Mouse (Mus musculus): ENCODE data around the gene Zcchc14.

Zcchc14 gene

GRCm38 (mm10) chr8:121585159-121585825 lies 67.4 kb downstream of the Zcchc14 start:
- DNase-seq (ENCODE audit: extremely low spot score) = peak; percentile 96

- no peak for DNase-seq (ENCODE audit: extremely low spot score)
These were observed 68.0 kb downstream of the Zcchc14 start for GRCm38 (mm10) chr8:121584730-121585129.

- no peak for DNase-seq (ENCODE audit: extremely low spot score)
These were observed 69.0 kb downstream of the Zcchc14 start for GRCm38 (mm10) chr8:121583653-121584052.

- DNase-seq (ENCODE audit: extremely low spot score) = no peak
These were observed 72.2 kb downstream of the Zcchc14 start for GRCm38 (mm10) chr8:121580465-121580864.

GRCm38 (mm10) chr8:121578676-121579451 lies 73.8 kb downstream of the Zcchc14 start, which contains the start of gene Fbxo31:
Fbxo31 (minus strand) TSS chr8:121578806.
- DNase-seq (ENCODE audit: extremely low spot score) = peak; percentile 99

GRCm38 (mm10) chr8:121577751-121578675 lies 74.7 kb downstream of the Zcchc14 start:
- DNase-seq (ENCODE audit: extremely low spot score) = peak; percentile 41

- DNase-seq (ENCODE audit: extremely low spot score) = no peak
These were observed 77.0 kb downstream of the Zcchc14 start for GRCm38 (mm10) chr8:121575661-121576060.

- no peak for DNase-seq (ENCODE audit: extremely low spot score)
These were observed 79.4 kb downstream of the Zcchc14 start for GRCm38 (mm10) chr8:121573275-121573674.

- DNase-seq (ENCODE audit: extremely low spot score) = no peak
These were observed 80.6 kb downstream of the Zcchc14 start for GRCm38 (mm10) chr8:121572121-121572520.

GRCm38 (mm10) chr8:121570801-121571200 lies 81.9 kb downstream of the Zcchc14 start:
- no peak for DNase-seq (ENCODE audit: extremely low spot score)

- no peak for DNase-seq (ENCODE audit: extremely low spot score)
These were observed 82.4 kb downstream of the Zcchc14 start for GRCm38 (mm10) chr8:121570335-121570734.

GRCm38 (mm10) chr8:121568321-121568720 lies 84.4 kb downstream of the Zcchc14 start:
- DNase-seq (ENCODE audit: extremely low spot score) = no peak

GRCm38 (mm10) chr8:121563701-121564100 lies 89.0 kb downstream of the Zcchc14 start:
- no peak for DNase-seq (ENCODE audit: extremely low spot score)

GRCm38 (mm10) chr8:121562941-121563351 lies 89.8 kb downstream of the Zcchc14 start:
- DNase-seq (ENCODE audit: extremely low spot score) = no peak

- no peak for DNase-seq (ENCODE audit: extremely low spot score)
These were observed 90.9 kb downstream of the Zcchc14 start for GRCm38 (mm10) chr8:121561636-121562345.

- no peak for DNase-seq (ENCODE audit: extremely low spot score)
These were observed 92.1 kb downstream of the Zcchc14 start for GRCm38 (mm10) chr8:121560432-121561100.

- no peak for DNase-seq (ENCODE audit: extremely low spot score)
These were observed 92.9 kb downstream of the Zcchc14 start for GRCm38 (mm10) chr8:121559801-121560200.

GRCm38 (mm10) chr8:121558538-121558937 lies 94.2 kb downstream of the Zcchc14 start:
- DNase-seq (ENCODE audit: extremely low spot score) = no peak

GRCm38 (mm10) chr8:121557746-121558145 lies 95.0 kb downstream of the Zcchc14 start:
- no peak for DNase-seq (ENCODE audit: extremely low spot score)

GRCm38 (mm10) chr8:121553831-121554475 lies 98.7 kb downstream of the Zcchc14 start:
- no peak for DNase-seq (ENCODE audit: extremely low spot score)
